Mouse (Mus musculus) gastrocnemius, postnatal 10 days (tissue): ENCODE measurements around the gene Grik1. TPM values are rescaled to one million over a fixed set of nuclear protein-coding genes. Genes with fewer than 3 reads are reported as not detected.

Source experiments
- DNase-seq: peaks from one replicate; pipeline ENCODE4 v3.0.0; 2021; ENCODE audit warnings: mixed read lengths
- total RNA-seq, 2 experiments: library from RNA; stranded (reverse); gene quantifications; 2 replicates each; pipeline ENCODE4 v1.2.3; 2021

Gene Grik1
- total RNA-seq, 2 experiments from 2014 or later: 0.09 to 0.18 TPM

DNA sequence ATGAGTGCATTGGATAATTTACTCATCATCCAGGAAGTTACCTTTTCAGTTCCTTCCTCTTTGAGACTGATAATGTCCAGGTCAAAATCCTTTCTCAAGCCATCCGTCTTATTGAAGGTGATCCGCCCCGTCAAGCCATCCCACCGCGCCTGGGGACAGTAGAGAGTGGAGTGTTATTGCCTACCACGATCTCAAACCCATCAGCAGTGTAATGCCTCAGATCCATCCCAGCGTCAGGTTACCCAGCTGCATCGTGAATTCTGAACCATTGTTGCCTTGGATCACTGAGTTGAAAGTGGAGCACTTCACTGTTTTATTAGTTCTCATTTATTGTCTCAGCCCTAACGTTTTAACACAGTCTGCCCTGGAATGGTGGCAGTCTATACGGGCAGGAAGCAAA lies 332.6 kb downstream of the Grik1 start:
- DNase-seq: no peak

DNA sequence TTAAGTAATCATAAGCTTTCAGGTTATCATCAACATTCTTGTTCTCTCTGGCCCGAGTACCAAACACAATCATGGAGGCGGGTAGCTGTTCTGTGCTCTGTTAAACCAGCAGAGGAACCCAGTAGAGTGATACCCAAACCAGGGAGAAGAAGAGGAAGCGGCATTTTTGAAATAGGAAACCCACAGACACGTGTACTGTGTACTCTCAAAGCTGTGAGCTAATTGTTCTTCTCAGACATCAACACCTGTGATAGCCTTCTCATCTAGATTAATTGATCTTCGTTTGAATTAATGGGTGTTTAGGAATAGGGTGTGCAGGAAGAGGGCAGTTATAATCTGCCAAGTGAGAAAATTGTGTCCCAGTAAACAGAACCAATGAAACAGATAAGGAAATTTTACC lies 333.9 kb downstream of the Grik1 start:
- DNase-seq: no peak

DNA sequence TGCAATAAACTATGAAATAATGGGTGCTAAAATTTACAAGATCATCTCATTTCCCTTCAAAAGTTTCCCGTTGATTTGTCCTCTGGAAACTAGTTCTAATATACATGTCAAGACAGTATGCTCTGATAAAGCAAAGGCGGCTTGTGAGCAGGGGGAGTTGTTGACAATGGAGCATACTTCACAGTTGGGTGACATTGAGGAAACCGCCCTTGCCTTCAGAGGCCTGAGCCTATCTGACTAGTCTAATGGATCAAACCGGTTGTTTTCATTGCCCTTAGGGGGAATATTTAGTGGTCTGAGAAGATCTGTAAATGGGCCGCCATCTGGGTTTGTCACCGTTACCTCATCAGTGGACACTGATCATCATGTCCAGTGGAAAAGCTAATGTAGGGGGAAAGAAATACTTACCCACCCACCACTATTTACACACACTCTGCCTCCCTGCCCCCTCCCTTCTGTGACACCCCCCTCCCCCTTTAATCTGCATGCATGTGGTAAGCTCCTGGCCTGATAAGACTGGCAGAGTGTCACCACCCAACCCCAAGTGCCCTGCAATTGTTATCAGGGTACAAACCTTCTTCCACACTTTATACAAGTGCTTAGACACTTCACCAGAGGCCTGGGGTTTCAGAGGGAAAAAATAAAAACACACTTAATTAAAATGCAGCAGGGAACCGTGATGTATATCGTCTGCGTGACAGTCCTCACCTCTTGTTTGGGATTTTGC lies 335.2 kb downstream of the Grik1 start:
- no peak for DNase-seq

DNA sequence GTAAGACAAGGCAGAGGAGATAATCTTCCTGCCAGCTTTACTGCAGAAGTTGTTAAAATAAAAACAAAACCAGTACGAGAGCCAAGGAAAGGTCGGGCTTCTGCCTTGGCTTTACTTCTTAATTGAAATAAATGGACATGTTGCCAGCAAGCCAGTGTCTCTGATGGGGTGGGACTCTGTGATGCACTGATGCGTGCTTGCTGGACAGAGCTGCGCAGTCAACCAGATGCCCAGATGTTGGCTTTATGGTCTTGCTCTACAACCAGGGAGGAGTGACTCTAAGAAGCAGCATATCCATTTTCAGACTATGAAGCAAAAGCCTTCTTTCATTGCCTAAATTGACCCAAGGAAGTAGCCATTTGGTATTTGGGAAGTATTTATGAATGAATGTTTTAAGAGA lies 336.9 kb downstream of the Grik1 start:
- no peak for DNase-seq

DNA sequence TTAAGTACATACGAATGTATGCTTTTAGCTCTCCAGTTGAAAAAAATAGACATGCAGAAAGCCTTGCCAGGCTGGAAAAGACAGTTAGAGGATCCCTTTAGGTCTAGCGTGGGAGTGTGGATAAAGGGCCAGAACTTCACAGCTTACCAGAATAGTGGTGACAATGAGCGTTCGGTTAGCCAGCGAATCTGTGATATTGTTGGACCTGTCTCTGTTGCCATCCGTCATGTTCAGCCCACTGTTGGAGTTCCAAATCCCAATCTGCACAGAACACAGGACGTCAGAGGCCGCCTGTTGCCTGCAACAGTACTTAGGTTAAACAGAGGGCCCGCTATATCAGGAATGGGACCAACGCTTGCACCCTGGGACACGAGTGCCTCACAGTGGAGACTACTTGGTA lies 340.2 kb downstream of the Grik1 start:
- no peak for DNase-seq

DNA sequence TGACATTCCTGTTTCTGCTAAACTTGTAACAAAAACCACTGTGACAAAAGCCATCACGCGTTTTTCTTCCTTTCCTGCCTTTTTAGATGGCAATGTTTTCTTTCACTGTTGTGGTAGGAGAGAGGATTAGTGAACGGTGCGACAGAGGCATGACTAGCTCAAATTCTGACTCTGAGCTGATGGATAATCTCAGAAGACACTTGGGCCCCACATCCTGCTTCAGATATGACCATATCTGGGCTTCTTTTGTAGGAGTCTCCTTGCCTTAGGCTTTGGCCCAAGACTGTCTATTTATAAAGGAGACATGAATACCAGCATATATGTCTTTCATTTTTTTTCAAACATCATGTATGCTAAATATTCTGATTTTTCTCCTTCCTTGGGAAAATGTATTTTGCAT lies 341.9 kb downstream of the Grik1 start:
- no peak for DNase-seq

DNA sequence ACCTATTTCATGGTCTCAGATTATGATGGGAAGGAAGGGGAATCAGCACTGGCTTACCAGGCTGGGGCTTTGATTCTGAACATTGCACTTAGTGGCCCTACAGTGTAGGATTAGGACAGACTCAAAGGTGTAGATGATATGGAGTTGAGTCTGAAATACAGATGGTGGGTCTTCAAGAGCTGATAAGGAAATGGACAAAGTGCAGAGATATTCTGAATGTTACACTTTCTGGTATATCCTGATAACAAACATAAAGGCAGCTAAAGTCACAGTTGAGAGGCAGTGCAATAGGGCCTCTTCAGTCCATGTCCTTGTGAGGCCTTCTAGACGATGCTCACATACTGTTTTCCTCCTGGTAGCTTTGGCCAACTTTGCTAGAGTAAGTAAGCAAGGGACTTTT lies 345.7 kb downstream of the Grik1 start:
- DNase-seq: no peak

DNA sequence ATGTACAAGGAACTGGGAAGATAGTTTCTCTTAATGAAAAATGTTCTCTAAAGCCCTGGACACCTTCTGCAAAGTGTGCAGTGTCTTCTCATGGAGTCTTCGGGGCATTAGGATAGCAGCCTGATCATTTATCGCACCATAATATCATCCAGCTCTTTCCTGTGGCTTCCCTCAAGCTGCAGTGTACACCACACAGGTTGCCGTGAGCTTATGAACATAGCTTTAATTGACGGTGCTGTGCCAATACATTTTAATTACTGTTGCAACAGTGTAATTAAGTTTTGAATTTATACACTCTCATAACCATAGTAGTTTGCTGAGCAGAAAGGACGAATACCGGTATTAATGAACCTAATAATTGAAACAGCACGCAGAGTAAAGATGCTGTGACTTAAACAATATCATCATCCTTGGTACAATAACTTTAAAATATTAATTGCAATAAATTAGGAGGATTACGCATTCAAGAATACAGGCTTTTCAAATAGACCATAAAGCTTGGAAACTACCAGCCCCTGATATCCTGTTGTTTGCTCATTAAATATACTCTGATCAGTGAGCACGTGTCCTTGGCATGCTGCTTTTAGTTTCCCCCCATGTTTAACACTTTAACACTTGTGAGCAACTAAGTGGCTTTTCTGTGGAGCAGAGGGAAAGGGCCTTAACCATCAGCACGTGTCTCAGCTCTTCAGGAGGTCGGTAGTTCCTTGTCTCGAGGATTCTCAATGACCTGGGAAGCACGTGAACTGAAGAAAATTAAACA lies 347.8 kb downstream of the Grik1 start:
- DNase-seq: no peak

DNA sequence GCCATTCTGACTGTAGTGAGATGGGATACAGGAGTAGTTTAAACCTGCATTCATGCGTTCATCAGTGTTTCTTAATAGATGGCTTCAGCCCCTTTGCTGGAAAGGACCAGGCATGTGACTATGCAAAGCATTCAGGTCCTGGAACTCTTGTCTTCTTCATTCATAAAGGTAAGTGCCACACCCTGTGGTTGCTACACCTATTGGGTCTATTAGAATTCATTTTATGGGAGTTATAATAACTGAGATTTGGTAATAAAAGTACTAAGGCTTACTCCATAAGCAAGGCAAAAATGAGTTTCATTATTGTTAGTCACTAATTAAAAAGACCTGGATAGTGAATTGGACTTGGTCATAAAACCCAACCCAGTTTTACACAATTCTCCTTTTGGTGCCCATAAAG lies 355.4 kb downstream of the Grik1 start:
- DNase-seq: no peak

DNA sequence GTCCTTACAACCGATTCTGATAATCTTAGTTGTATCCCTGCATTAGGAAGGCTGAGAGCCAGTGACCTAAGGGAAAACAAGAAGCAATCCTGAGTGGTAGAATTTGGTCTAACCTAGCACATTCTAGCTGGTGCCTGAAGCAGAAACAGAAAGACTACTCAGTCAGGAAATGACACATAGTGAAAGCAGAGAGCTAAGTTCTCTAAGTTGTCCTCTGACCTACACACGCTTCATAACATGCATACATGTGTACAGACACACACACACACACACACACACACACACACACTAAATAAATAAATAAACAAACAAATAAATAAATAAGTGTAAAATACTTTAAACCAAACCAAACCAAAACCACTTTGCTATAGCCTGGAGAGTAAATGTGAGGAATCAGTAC lies 358.7 kb downstream of the Grik1 start:
- DNase-seq: no peak

DNA sequence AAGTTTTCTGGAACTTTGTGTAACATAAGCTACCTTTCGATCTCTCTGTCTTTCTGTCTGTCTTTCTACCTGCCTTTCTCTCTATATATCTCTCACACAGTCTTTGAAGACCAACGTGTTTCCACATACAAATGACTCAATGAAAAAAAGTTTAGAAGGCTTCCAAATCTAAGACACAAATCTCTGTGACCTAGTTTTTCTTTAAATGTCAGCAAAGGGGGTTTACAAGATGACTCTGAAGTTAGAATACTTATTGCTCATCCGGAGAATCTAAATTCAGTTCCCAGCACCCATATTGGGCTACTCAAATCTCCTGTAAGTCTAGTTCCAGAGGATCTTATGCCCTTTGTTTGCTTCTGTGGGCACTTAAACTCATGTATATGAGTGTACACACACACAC lies 359.5 kb downstream of the Grik1 start:
- DNase-seq: no peak

DNA sequence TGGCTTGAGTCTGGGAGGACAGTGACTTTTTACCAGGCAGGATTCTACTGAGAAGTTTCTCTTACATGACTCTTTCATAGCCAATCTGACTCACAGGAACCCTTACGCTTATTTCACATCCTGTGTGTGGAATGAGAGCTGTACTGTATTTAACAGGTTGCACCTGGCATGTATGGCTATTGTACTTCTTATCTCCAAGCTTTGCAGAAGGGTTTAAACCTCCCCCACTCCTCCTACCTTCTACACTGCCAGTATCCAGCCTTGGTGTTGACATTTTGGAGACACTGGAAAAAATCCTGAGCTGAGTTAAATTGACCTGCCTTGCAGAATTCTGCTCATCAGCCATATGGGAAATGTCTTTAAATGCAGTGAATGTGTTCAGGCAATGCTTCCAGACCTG lies 361.4 kb downstream of the Grik1 start:
- no peak for DNase-seq

DNA sequence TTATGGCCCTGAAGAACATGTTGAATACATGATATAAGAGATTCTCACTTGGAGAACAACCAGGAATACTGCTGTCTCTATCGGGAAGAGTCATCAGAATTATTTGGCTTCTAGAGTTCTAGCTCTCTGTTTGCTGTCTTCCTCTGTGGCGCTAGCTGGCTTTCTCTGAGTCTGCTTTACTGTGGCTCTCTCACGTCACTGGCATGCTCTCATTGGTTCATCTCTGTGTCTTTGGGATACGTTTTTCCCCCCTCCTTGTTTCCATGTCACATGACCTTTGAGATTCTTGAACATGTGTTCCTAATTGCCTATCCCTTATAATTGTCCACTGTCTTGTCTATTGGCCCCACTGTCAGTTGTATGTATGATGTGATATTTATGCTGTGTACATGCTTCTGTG lies 372.2 kb downstream of the Grik1 start:
- DNase-seq: no peak

DNA sequence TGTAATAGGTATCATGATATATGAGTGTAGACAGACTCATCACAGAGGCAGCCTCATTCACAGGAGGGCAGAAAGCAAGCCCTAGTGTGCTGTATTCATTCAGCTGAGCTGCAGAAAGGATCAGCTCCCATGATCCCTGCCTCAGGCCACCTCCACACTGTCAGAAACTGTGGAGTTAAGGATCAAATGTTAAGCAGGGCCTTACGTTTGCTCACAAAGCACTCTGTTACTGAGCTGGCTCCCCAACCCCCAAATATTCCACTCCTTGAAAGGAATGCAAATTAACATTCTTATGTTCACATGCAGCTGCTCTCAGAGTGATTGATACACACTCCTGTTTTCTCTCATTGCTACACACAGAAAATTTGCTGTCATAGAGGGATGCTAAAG lies 372.9 kb downstream of the Grik1 start:
- DNase-seq: no peak

DNA sequence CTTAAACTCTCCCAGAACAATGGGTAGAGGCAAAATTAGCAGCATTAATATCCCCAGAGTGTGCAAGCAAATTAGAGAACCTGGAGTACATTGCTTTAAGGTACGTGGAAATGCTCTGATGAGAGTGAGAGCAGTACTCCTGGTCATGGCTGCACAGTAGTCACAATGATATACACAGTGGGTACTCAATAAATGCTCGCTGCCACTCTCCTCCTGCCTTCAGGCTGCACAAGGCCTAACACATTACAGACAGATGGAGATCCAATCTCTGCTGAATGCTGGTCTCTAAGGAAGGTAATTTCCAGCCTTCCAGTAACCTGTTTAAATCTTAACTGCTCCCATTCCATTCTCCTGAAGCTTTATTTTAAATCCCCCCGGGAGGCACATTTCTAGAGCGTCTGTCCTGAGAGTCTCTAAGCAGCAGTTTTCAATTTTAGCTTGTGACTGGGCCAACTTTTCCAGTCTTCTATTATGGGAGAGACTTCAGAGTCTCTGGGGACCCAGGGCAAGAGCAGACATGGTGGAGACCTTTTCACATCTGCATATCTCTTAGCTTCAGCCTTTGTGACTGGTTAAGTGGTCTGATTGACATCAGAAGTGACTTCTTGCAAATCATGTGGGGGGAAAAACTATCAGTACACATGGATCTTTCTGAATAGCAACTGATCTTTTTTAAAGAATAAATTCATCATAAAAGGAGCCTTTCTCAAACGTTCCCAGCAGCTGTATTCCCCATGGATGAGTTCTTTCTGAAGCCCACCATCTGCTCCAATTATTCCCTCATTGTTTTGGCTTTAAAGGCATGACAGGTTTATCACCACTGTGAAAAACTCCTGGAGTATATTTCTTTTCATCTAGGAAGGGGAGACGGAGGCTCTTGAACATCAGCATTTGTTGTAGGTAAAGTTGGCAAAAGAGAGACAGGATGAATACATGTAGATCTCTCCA lies 373.6 kb downstream of the Grik1 start:
- no peak for DNase-seq

DNA sequence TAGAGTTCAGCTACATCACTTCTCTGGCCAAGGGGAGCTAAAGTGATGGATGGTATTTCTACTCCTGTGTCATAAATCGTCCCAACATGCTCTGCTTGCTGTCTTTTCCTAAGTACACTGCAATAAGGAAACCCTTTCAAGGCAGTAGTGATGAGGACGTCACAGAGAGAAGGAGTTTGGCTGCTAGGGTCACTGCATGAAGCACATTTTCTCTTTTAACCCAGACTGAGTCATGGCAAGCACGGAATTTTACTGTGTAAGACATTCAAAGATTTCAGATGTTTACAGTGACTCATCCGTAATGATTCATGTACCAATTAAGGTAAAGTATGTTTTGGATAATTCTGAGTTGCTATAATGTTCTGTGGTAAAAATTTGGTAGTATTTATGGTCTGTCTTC lies 374.9 kb downstream of the Grik1 start:
- DNase-seq: no peak

DNA sequence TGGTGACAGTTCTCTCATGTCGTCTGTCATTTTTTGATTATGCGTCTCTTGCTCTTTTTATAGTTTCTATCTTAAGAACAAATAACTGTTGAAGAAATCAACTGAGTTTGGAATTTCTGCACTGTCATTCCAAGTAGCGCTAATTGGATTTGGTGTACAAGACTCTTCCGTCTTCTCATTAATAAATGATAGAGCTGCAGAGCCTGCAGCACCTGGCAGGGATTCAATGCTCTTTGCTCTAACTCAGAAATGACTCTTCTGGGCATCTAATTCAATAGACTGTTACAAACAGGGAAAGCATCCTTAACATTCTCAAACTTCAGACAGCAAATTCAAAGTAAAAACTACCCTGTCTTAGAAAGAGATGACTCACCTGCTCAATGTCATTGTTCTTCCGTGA lies 376.3 kb downstream of the Grik1 start:
- DNase-seq: no peak

DNA sequence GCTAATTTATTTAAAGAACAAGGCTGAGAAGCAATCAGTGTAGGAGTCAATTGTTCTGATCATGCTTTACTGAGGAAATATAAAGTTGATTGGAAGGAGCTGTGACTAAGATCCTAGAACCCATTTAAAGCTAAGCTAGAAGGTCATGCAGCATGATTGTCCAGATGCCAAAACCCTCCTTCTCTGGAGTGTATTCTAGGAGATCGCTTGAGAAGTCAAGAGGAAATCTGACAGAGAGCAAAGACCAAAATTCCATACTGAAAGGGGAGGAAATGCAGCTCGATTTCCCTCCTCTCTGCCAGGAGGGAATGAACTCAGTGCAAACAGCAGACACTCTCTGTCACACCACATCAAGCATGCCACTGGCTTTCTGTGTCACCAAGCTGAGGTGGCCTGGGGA lies 378.9 kb downstream of the Grik1 start:
- DNase-seq: no peak

DNA sequence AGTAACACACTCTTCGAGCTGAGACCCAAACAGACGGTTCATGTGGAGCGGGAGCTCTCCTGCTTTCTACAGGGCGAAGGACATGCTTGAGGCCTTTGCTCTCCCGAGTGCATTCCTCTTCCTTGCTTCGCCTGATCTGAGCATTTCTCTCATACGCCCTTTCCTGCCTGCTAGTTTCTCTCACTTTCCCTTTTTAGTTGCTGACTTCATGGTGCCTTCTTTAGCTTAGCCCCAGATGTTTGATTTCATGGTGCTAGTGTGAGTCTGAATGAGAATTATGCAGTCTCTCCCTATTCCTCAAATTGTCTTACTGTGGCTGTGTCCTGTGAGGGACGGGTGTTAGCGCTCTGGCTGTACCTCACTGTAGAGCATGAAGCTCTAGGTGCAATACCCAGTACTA lies 388.0 kb downstream of the Grik1 start:
- no peak for DNase-seq

DNA sequence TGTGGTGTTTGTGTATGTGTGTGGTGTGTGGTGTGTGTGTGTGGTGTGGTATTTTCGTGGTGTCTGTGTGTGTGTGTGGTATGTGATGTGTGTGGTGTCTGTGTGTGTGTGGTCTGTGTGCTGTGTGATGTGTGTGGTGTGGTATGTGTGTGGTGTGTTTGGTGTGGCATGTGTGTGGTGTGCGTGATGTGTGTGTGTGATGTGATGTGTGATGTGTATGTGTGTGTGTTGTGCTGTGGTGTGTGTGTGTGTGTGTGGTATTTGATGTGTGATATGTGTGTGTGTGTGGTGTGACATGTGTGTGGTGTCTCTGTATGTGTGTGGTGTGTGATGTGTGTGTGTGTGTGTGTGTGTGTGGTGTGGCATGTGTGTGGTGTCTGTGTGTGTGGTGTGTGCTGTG lies 388.9 kb downstream of the Grik1 start:
- no peak for DNase-seq

DNA sequence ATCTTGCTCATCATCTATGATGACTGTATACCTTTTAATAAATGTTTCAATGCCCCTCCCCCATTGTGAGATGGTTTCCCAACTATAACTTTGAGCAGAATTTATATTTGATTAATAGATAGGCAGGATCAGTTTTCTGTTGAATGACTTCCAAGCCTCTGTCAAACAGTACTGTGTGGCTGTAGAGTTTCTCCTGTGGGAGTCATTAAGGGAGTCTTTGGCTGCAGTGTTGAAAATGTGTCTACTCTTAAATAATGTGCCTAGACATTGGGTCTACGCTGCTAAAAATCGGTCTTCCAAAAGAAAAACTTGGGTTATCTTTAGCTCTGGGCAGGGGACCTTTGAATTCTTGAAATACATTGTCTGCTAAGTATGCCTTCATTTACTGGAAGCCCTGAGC lies 414.1 kb downstream of the Grik1 start:
- DNase-seq: no peak

DNA sequence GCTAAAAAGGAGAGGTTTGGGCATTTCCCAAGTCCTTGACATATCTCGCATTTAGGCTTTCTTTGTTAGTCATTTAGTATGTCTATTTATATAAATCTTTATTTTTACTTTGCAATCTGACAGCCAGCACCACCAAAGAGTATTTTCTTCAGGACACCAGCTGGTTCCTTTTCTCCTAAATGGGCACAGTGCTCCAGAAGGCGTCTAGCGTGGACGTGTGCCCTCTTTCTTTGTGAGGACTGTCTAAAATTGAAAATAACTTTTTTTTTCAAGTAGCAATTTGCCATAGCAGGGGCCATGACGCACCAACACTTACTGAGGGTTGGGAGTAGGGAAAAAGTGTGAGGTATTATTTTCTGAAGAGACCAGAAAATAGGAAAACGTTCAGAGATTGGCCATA lies 425.5 kb downstream of the Grik1 start:
- no peak for DNase-seq

DNA sequence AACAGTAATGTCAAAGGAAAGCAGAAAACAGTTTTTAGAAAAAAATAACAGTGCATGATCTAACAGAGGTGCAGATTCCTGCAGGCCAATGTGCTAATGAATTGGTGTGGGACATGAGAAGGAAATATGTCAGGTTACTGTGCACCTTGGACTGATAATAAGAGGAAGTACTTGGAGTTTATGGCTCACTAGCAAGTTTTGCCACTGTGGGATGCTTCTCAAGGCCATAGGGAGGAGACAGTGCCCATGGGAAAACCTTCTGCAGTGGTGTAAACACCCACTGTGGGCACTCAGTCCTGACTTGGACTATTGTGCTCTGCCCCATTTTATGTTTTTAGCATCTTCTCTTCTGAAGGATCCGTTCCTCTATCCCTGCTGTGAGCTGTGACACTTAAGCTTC lies 428.3 kb downstream of the Grik1 start:
- DNase-seq: no peak
